Mouse (Mus musculus): ENCODE data around the gene Sult2b1.

GRCm38 (mm10) chr7:45819843-45820242 is 35.4 kb upstream of the Sult2b1 start:
- TF ChIP-seq ZC3H11A (IDR thresholded peaks at IDR 0.05; ENCODE audit: borderline replicate concordance, low read depth, low read length) (no peak), MAFK (IDR thresholded peaks at IDR 0.05; ENCODE audit: insufficient read depth, low read depth, low read length) (no peak), ZNF384 (IDR thresholded peaks at IDR 0.05; ENCODE audit: low read depth, low read length) (no peak), HCFC1 (IDR thresholded peaks at IDR 0.05; ENCODE audit: borderline replicate concordance, insufficient read depth, low read length) (no peak)

All from ES-E14 (cell line).